Mouse (Mus musculus) erythroblast, embryonic 14.5 days (primary cell): ENCODE measurements around the gene Frmd4a. TPM values are rescaled to one million over a fixed set of nuclear protein-coding genes. Genes with fewer than 3 reads are reported as not detected.

Source experiments
- H3K27me3 ChIP-seq: 2 replicates; pipeline ENCODE4 v1.6.1; 2012; ENCODE audit warnings: inconsistent platforms; ENCODE audit not compliant: control insufficient read depth
- H3K36me3 ChIP-seq: 2 replicates; pipeline ENCODE4 v1.6.1; 2012; ENCODE audit warnings: mild to moderate bottlenecking, inconsistent platforms; ENCODE audit not compliant: control insufficient read depth
- H3K4me1 ChIP-seq: 2 replicates; pipeline ENCODE4 v1.6.1; 2012; ENCODE audit warnings: inconsistent platforms; ENCODE audit not compliant: control insufficient read depth
- H3K4me3 ChIP-seq: replicated peaks from 2 replicates; pipeline ENCODE3; 2012; ENCODE audit warnings: moderate library complexity, mild to moderate bottlenecking, inconsistent platforms
- H3K9me3 ChIP-seq: 2 replicates; pipeline ENCODE4 v1.6.1; 2012; ENCODE audit warnings: low read length, inconsistent platforms, mixed read lengths; ENCODE audit not compliant: control insufficient read depth
- GATA1 ChIP-seq: IDR thresholded peaks from 2 replicates; pipeline ENCODE4 v1.6.1; 2012; ENCODE audit warnings: low read length, inconsistent platforms, mixed read lengths
- TAL1 ChIP-seq: IDR thresholded peaks from 3 replicates; pipeline ENCODE4 v1.6.1; 2012; ENCODE audit warnings: low read length, inconsistent platforms, mixed read lengths
- polyA plus RNA-seq: library from polyadenylated mRNA; stranded (reverse); fragments of >175 nt; gene quantifications from 2 replicates; pipeline ENCODE4 v1.2.3, GENCODE M21; 2012

Gene Frmd4a
- polyA plus RNA-seq, 1 experiment: 5.0 TPM

- Histone ChIP-seq H3K27me3 (no peaks in the 10 kb centered on the region), H3K36me3 (no peaks in the 10 kb centered on the region), H3K9me3 (no peaks in the 10 kb centered on the region), H3K4me3 (no peak overlapping the region), H3K4me1 (no peaks in the 10 kb centered on the region)
- TF ChIP-seq GATA1 (no peak), TAL1 (no peak)
Measured at GRCm38 (mm10) chr2:4113303-4113920, 95.9 kb downstream of the Frmd4a start.

- Histone ChIP-seq H3K9me3 (no peaks in the 10 kb centered on the region), H3K4me1 (no peaks in the 10 kb centered on the region), H3K4me3 (no peak overlapping the region), H3K27me3 (no peaks in the 10 kb centered on the region), H3K36me3 (no peaks in the 10 kb centered on the region)
- no peak for TF ChIP-seq TAL1
- no peak for TF ChIP-seq GATA1
Measured at GRCm38 (mm10) chr2:4119678-4120458, 102.4 kb downstream of the Frmd4a start.

- no peaks in the 10 kb centered on the region for H3K9me3 ChIP-seq
- H3K36me3 ChIP-seq: no peaks in the 10 kb centered on the region
- no peaks in the 10 kb centered on the region for H3K27me3 ChIP-seq
- TF ChIP-seq GATA1: no peak
- no peaks in the 10 kb centered on the region for H3K4me1 ChIP-seq
- no peak overlapping the region for H3K4me3 ChIP-seq
Measured at GRCm38 (mm10) chr2:4131216-4131615, 113.7 kb downstream of the Frmd4a start.

GRCm38 (mm10) chr2:4137493-4137892, 120.0 kb downstream of the Frmd4a start:
- no peaks in the 10 kb centered on the region for H3K9me3 ChIP-seq
- H3K4me3 ChIP-seq: no peak overlapping the region
- H3K27me3 ChIP-seq: no peaks in the 10 kb centered on the region
- no peak for TF ChIP-seq TAL1
- TF ChIP-seq GATA1: no peak
- H3K4me1 ChIP-seq: no peaks in the 10 kb centered on the region
- no peaks in the 10 kb centered on the region for H3K36me3 ChIP-seq

DNA sequence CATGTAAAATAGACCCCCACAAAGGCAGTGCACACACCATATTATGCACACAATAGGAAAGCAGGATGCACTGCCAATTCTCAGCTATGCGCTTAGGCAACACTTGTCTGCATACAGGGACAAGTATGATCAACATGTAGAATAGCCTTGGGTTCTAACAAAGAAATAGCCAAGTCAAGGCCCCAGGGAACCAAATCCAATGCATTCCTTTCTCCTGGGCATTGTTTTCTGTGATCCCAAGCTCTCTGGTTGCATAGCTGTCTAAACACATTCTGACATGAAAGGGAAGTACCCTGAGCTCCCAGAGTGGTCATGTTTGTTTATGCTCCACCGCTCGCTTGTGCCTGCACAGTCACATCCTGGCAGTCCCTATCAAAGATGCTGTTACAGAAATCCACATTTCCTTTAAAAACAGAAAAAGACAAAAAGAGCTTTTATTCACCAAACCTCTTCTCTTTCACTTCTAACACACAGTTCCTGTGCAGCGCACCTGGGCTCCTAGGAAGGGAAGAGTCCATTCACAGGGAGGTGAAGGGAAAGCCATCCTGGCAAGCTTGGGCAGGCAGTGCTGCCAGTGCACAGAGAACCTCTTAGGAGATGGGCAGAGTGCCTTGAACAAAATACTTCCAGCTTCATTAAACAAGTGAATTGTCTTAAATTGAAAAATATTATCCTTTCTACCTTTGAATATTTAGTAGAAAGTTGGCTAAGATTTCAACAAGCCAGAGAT, 124.9 kb downstream of the Frmd4a start:
- Histone ChIP-seq H3K9me3 (no peaks in the 10 kb centered on the region), H3K4me1 (no peaks in the 10 kb centered on the region), H3K4me3 (no peak overlapping the region), H3K36me3 (no peaks in the 10 kb centered on the region), H3K27me3 (no peaks in the 10 kb centered on the region)
- no peak for TF ChIP-seq TAL1
- no peak for TF ChIP-seq GATA1

- TF ChIP-seq TAL1 (no peak), GATA1 (no peak)
- Histone ChIP-seq H3K4me3 (no peak overlapping the region), H3K36me3 (no peaks in the 10 kb centered on the region), H3K9me3 (no peaks in the 10 kb centered on the region), H3K27me3 (no peaks in the 10 kb centered on the region), H3K4me1 (no peaks in the 10 kb centered on the region)
Measured at GRCm38 (mm10) chr2:4144424-4144823, 126.9 kb downstream of the Frmd4a start.

- Histone ChIP-seq H3K36me3 (no peaks in the 10 kb centered on the region), H3K27me3 (peaks cover 13% of the 10 kb centered on the region), H3K4me3 (no peak overlapping the region), H3K4me1 (no peaks in the 10 kb centered on the region), H3K9me3 (no peaks in the 10 kb centered on the region)
- TF ChIP-seq GATA1 (no peak), TAL1 (no peak)
Measured at GRCm38 (mm10) chr2:4152521-4153040, 135.1 kb downstream of the Frmd4a start.

DNA sequence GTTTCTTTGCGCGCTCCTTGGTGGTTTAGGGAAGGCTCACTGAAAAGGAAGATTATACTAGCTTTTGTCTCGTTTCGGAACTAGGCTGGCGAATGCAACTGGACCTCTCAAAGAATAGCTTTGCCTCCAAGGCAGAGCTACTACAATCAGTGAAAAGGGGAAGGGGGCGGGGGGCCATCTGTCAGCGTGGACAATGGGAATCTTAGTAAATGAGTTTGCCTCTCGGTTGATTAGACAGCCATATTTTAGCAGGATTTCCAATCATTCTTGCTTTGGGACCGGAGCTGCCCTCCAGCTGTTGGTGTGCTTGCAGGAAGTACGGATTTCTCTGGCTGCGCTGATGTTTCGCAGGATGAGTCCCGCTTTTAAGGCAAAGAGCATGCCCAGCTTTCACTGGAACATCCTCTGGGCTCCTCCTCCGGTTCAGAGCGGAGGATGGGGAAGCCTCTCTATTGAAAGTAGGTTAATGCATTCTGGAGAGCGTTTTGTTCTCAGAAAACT, 135.7 kb downstream of the Frmd4a start:
- no peak overlapping the region for H3K4me3 ChIP-seq
- H3K9me3 ChIP-seq: no peaks in the 10 kb centered on the region
- no peaks in the 10 kb centered on the region for H3K4me1 ChIP-seq
- TF ChIP-seq GATA1 (no peak), TAL1 (no peak)
- H3K36me3 ChIP-seq: no peaks in the 10 kb centered on the region
- H3K27me3 ChIP-seq: peaks cover 13% of the 10 kb centered on the region
